Mouse (Mus musculus) left cerebral cortex, postnatal 10 days (tissue): ENCODE data around the gene Gm11077. TPM values are rescaled to one million over a fixed set of nuclear protein-coding genes. Genes with fewer than 3 reads are reported as not detected.

Experiments
- DNase-seq, 2 experiments: peaks; one replicate each; pipeline ENCODE4 v3.0.0; 2021 to 2022; ENCODE audit warnings: low spot score in 2 of 2, mixed read lengths in 1 of 2; ENCODE audit errors: extremely low spot score in 1 of 2
- intact Hi-C: fragments of 180-260 bp; cut with DNase I; formaldehyde crosslinking; loops from one replicate; pipeline ENCODE4 v1.15.1; 2025
- total RNA-seq, 2 experiments: library from RNA; stranded (reverse); gene quantifications; 2 replicates each; pipeline ENCODE4 v1.2.3; 2021

Gm11077 gene
- total RNA-seq, 2 experiments from 2014 or later: not detected

DNA sequence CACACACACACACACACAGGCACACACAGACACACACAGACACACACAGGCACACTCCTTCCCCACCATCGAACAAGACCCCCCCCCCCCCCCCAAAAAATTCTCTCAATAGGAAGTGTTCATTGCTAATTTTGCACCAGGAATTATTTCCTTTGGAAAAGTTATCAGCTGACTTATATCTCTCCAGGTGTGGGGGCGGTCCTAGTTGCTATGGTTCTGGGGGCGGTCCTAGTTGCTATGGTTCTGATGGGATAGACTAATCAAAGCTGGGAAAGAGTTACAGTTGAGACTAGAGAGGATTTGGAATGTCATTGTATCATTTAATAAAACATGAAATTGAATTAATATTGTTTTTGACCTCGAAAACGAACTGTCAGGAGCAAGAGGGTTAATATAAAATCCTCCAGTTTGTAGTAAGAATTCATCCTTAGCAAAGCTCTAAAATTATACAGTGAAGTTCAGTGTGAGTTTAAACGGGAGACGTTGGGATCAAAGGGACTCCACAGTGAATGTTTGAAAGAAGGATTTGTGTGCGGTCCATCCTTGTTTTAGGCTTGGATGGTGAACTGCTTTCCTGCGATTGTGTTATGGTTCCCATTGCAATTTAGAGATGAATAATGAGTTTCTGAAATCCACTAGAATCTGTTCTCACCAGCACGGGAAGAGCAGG, 4.0 kb downstream of the Gm11077 start:
- intact Hi-C loops: no loop called here
- peak in 1 of 2 experiments; percentile 39 for DNase-seq

DNA sequence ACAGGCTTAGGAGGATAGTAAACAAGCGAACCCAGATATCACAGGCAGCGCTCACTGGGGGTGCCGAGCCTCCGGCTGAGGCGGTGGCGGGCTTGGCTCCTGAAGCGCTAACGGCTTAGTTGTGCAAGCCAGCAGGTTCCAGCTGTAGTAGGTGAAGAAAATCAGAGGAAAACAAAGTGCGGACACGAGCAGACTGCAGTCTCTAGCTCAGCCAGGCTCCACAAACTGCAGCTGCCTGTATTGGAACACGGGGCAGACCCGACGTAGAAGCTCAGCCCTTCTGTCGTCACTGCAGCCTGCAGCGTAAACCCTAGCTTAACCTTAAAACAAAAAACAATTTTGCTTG, 4.5 kb downstream of the Gm11077 start:
- intact Hi-C loops: no loop called here
- DNase-seq: peak in 1 of 2 experiments; percentile 41

DNA sequence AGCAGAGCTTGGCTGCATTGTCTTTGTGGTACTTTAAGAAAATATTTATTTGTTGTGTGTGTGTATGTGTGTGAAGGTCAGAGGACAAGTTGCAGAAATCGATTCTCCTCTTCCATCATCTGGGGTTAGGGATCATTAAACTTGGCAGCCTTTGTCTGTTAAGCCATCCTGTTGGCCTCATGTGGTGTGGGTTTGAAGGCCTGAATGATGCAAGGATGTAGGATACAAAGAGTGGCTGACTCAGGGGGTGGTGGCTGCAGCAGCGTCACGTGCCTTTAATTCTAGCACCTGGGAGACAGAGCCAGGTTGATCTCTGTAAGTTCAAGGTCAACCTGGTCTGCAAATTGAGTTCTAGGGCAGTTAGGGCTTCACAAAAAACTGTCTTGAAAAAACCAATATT, 16.5 kb downstream of the Gm11077 start:
- intact Hi-C loops: no loop called here
- DNase-seq: no peak

DNA sequence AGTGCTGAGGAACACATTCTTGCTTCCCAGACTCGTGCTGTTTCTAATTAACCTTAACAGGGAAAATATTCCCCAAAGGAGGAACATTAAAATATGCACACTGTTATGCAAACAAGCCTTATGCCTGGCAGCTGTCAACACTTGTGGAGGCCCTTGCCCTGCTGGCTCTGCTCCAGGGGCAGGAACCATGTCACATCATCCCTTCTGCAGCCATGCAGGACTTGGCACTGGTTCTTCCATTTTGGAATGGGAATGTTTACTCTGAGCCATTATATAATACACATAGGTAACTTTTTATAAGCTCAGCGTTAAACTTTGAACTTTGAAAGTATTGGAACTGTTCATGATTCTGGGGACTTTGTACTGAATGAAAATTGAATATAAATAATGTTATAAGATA, 18.5 kb downstream of the Gm11077 start:
- DNase-seq: no peak
- intact Hi-C loops: no loop called here

GRCm38 (mm10) chr6:140750371-140751080, 21.4 kb downstream of the Gm11077 start:
- DNase-seq: no peak
- intact Hi-C loops: no loop called here

GRCm38 (mm10) chr6:140766365-140766764, 37.3 kb downstream of the Gm11077 start:
- peak; percentile 26 to 34 for DNase-seq

GRCm38 (mm10) chr6:140767237-140767636, 38.2 kb downstream of the Gm11077 start:
- intact Hi-C loops: loop anchor here (5.0 to 10.0 kb wide), 2 partner anchors 88 to 680 kb away; no protein-coding TSS in a partner anchor
- no peak for DNase-seq

More at GRCm38 (mm10) chr6:140766365-140766764, 37.3 kb downstream of the Gm11077 start:
- intact Hi-C loops: loop anchor here (5.0 to 10.0 kb wide), 2 partner anchors 88 to 681 kb away; no protein-coding TSS in a partner anchor

DNA sequence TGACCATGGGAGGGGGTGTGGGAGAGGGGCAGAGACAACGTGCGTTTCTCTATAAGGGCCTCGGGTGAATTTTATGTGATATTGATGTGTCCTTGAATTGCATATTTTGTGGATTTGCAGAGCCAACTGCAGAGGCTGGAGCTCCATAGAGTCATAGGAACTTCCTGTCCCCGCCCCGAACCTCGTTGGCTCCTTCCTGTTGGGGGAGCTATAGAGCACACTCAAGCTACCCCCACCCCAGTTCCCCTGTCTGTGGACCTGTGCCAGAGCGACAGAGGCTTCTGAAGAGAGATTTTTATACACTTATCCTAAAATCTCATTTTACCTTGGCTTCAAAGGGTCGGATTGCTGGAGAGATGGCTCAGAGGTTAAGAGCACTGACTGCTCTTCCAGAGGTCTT, 39.1 kb downstream of the Gm11077 start:
- intact Hi-C loops: loop anchor here (5.0 to 10.0 kb wide), 2 partner anchors 87 to 679 kb away; no protein-coding TSS in a partner anchor

GRCm38 (mm10) chr6:140768859-140769640, 40.0 kb downstream of the Gm11077 start:
- intact Hi-C loops: loop anchor here (5.0 to 10.0 kb wide), 2 partner anchors 86 to 678 kb away; no protein-coding TSS in a partner anchor
- DNase-seq: no peak

More for the DNA sequence above, 39.1 kb downstream of the Gm11077 start:
- DNase-seq: peak in 1 of 2 experiments; percentile 47

DNA sequence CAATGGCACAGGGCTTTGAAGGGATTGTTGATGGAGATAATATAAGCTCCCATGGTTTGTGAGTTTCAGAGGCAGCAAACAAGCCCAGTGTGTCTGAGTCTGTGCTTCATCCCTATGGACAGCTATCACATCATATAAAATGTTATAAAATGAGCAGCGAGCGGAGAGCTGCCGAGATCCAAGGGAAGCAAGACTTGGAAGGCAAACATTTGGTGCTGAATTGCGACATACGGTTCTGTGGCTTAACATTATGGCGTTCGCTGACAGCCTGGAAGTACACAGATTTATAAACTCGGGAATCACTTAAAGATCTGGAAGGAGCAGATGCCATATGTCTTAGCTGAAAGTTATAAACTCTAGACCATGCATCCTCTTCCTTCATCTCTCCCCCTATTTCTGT, 47.2 kb downstream of the Gm11077 start:
- peak in 1 of 2 experiments; percentile 28 for DNase-seq
- intact Hi-C loops: no loop called here

GRCm38 (mm10) chr6:140782524-140782923, 53.4 kb downstream of the Gm11077 start:
- intact Hi-C loops: no loop called here

GRCm38 (mm10) chr6:140786058-140786457, 57.0 kb downstream of the Gm11077 start:
- no peak for DNase-seq
- intact Hi-C loops: no loop called here

More at GRCm38 (mm10) chr6:140782524-140782923, 53.4 kb downstream of the Gm11077 start:
- DNase-seq: no peak

GRCm38 (mm10) chr6:140789850-140790249, 60.8 kb downstream of the Gm11077 start:
- intact Hi-C loops: no loop called here
- DNase-seq: no peak

DNA sequence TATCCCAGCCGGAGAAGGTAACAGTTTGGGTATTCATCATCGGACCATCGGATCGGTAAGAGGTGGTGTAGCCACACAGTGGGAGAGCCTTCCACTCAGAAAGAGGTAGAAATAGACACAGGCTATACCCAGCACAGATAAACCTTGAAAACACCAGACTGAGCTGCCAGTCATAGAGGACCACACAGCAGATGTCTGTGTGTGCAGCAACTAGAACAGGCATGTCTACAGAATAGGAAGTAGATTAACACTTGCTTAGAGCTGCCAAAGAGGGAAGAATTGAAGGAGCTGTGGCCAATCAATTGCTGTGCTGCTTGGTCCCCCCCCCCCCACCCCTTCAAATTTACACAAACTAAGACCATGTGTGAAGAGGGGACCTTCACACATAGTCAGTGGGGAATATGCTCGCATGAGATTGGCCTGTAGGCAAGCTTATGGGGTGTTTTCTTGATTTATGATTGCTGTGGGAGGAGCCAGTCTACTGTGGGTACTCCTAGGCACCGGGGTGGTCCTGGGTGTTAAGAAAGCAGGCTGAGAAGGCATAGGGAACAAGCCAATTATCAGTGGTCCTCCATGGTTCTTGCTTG, 64.7 kb downstream of the Gm11077 start:
- DNase-seq: no peak

GRCm38 (mm10) chr6:140798841-140799240, 69.8 kb downstream of the Gm11077 start:
- intact Hi-C loops: no loop called here
- no peak for DNase-seq

More for the DNA sequence above, 64.7 kb downstream of the Gm11077 start:
- intact Hi-C loops: no loop called here

- intact Hi-C loops: no loop called here
- no peak for DNase-seq
These were observed 70.5 kb downstream of the Gm11077 start for GRCm38 (mm10) chr6:140799435-140800040.

DNA sequence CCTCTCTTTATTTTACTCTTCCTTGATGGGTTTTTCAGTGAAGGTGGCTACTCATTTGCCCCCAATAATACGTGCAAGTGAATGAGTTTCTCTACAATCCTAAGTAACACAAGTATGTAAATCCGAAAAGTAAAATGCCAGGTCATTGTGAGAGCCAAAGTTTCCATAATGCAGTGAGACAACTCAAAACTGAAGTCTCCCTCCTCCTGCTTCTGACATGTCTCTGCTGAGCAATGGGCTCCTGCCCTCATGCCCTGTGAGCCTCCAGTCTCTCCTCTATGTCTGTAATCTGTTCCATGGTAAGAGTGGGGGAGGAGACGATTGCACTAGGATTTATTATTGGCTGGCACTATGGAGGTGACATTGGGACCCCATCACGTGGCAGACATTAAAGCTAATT, 71.5 kb downstream of the Gm11077 start:
- DNase-seq: no peak
- intact Hi-C loops: no loop called here
